Mouse (Mus musculus) heart, embryonic 13.5 days (tissue): ENCODE measurements around the gene E130114P18Rik. TPM values are rescaled to one million over a fixed set of nuclear protein-coding genes. Genes with fewer than 3 reads are reported as not detected.

Experiments used
- ATAC-seq: fragments of 200-750 bp; cut with Nextera tagmentation; 2 replicates; pipeline ENCODE4 v1.8.0; 2017; ENCODE audit warnings: moderate TSS enrichment; ENCODE audit not compliant: insufficient number of reproducible peaks, low FRiP score, low TSS enrichment; ENCODE audit errors: extremely low read depth
- H3K27ac ChIP-seq: fragments of 300-500 bp; sonication (generic); replicated peaks from 2 replicates; pipeline ENCODE4 v1.5.1; 2015; ENCODE audit warnings: moderate library complexity, mild to moderate bottlenecking, inconsistent platforms
- H3K27me3 ChIP-seq: fragments of 300-500 bp; sonication (generic); replicated peaks from 2 replicates; pipeline ENCODE4 v1.6.1; 2015; ENCODE audit warnings: mild to moderate bottlenecking, inconsistent platforms
- H3K36me3 ChIP-seq: fragments of 300-500 bp; sonication (generic); 2 replicates; pipeline ENCODE4 v1.6.1; 2015; ENCODE audit warnings: mild to moderate bottlenecking, inconsistent platforms
- H3K4me1 ChIP-seq: fragments of 300-500 bp; sonication (generic); 2 replicates; pipeline ENCODE4 v1.6.1; 2015; ENCODE audit warnings: inconsistent platforms
- H3K4me2 ChIP-seq: fragments of 300-500 bp; sonication (generic); 2 replicates; pipeline ENCODE4 v1.6.1; 2015; ENCODE audit warnings: inconsistent platforms, mild to moderate bottlenecking, moderate library complexity
- H3K4me3 ChIP-seq: fragments of 300-500 bp; sonication (generic); 2 replicates; pipeline ENCODE4 v1.5.1; 2015; ENCODE audit warnings: moderate library complexity, mild to moderate bottlenecking, inconsistent platforms
- H3K9ac ChIP-seq: fragments of 300-500 bp; sonication (generic); 2 replicates; pipeline ENCODE4 v1.6.1; 2015; ENCODE audit warnings: inconsistent platforms, mild to moderate bottlenecking, moderate library complexity
- H3K9me3 ChIP-seq: fragments of 300-500 bp; sonication (generic); 2 replicates; pipeline ENCODE4 v1.6.1; 2016; ENCODE audit warnings: inconsistent platforms
- WGBS: fragments of 180-500 bp; shearing (Covaris S2); methylation state at CpG from one replicate; pipeline ENCODE4 v1.1.7; 2015; ENCODE audit warnings: mixed read lengths; 5-methylcytosine and 5-hydroxymethylcytosine counted together
- polyA plus RNA-seq: library from polyadenylated mRNA; unstranded; fragments of >200 nt; fragmentation: Nextera tagmentation; extraction: Ambion mirVana; gene quantifications from 2 replicates; pipeline ENCODE4 v1.2.1, GENCODE M21; 2015

Gene E130114P18Rik
- polyA plus RNA-seq, 1 experiment from 2014 or later, result 0.48 TPM

DNA sequence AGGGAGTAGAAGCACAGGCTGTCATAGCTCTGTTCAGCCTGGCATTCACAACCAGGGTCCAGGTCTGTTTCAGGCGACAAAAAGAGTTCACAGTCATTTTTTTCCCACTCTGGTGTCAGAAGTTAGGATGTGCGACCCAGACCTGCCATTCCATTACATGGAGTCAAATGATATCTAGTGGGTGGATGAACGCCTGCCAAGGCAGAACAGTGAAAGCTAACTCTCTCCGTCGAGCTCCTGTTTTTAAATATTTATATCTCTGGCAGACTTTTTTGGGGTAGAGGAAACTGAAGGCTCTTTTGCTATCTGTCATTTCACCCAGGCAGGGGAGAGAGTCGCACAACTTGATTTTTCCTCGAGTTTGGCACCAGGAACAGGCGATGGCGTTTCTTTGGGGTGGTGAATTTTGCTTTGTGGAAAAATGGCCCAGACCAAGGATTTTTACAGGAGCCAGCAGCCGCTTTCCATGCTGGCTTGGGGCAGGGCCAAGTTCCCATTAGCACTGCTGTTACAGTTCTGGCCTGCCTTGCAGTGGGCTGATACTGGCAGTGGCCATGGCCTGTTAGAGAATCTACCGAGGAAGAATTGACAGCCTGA lies 166.5 kb downstream of the E130114P18Rik start:
- Histone ChIP-seq H3K4me3 (no peak overlapping the region), H3K4me2 (peak overlapping the region; percentile 25; the same call in 1 of the 2 replicates), H3K27me3 (no peaks in the 10 kb centered on the region), H3K36me3 (no peaks in the 10 kb centered on the region), H3K9ac (no peak overlapping the region), H3K9me3 (no peaks in the 10 kb centered on the region), H3K27ac (peak overlapping the region; percentile 77), H3K4me1 (peaks cover 45% of the 10 kb centered on the region)
- ATAC-seq, result no peak; the same call in 1 of the 2 replicates
- WGBS, result 41% methylated on average over 11 of the region's 11 CpGs

DNA sequence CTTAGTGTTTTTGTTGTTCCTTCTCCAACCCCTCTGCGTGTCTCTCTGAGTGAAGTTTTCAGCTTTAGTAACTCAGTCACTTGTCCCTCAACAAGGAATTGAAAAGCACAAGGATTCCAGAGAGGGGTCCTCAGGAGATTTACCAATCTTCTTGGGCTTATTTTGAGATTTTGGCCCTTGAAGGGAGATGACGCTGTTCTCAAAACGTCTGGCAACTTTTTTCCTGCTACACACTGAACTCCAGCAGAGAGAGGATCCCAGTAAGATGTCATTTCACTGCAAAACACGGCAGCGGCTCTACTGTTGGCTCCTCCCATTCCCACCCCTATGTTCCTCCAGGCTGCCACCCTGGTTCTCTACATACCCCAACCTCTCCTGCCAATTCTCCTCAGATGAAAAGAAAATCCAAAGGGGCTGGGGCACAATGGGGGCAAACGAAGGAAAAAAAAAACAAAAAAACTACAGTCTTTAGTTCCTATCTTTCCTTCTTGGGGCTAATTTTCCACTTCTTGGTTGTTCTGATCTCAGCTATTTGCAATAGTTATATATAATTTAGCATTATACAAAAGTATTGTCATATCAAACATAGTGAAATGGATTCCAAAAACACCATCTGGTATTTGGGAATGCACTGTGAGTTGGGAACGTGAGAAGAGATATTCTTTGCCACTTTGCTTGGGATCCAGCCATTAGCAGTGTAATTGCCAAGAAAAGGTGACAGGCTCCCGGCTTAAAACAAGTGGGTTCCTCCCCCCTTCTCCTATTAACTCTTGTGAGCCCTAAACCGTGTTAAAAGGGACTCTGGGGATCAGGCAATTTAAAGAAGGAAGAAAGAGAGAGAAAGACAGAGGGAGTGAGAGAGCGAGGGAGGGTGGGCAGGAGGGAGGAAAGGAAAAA lies 167.8 kb downstream of the E130114P18Rik start:
- 29% methylated on average over 10 of the region's 10 CpGs for WGBS

DNA sequence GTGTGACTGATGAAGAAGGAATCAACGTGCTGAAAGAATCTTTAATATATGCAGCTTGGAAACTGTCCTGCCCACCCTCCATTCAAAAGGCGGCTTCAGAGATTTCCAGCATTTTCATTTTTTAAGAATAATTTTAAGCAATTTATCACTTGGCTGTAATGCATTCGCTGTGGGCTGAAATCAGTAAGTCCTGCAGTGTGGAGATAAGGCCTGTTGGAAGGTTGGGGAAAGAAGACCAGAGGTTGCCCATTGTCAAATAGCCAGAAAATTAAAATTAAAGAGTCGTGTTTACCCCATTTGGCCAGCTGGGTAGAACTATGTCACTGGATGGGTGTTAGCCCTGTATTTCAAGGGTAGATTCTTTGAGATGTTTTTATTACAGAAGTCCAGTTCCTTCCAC lies 168.5 kb downstream of the E130114P18Rik start:
- Histone ChIP-seq H3K4me3 (no peak overlapping the region), H3K9ac (no peak overlapping the region), H3K4me1 (peaks cover 45% of the 10 kb centered on the region), H3K27me3 (no peaks in the 10 kb centered on the region), H3K36me3 (no peaks in the 10 kb centered on the region), H3K27ac (no peak overlapping the region), H3K9me3 (no peaks in the 10 kb centered on the region), H3K4me2 (no peak overlapping the region)
- ATAC-seq, result no peak
- WGBS, result 73% methylated on average over 4 of the region's 4 CpGs

More for the DNA sequence above, 167.8 kb downstream of the E130114P18Rik start:
- H3K27me3 ChIP-seq, result no peaks in the 10 kb centered on the region
- no peak overlapping the region for H3K4me2 ChIP-seq
- ATAC-seq, result no peak
- no peak overlapping the region for H3K4me3 ChIP-seq
- no peak overlapping the region for H3K9ac ChIP-seq
- H3K27ac ChIP-seq, result peak overlapping the region; percentile 77; the same call in 1 of the 2 replicates
- no peaks in the 10 kb centered on the region for H3K9me3 ChIP-seq
- peaks cover 45% of the 10 kb centered on the region for H3K4me1 ChIP-seq
- H3K36me3 ChIP-seq, result no peaks in the 10 kb centered on the region

- WGBS, result 82% methylated on average over 8 of the region's 8 CpGs
- H3K36me3 ChIP-seq, result no peaks in the 10 kb centered on the region
- peaks cover 45% of the 10 kb centered on the region for H3K4me1 ChIP-seq
- H3K4me3 ChIP-seq, result no peak overlapping the region
- no peak for ATAC-seq
- no peak overlapping the region for H3K4me2 ChIP-seq
- no peaks in the 10 kb centered on the region for H3K27me3 ChIP-seq
- no peaks in the 10 kb centered on the region for H3K9me3 ChIP-seq
- H3K27ac ChIP-seq, result no peak overlapping the region
- H3K9ac ChIP-seq, result no peak overlapping the region
Measured at GRCm38 (mm10) chr4:97608728-97609127, 169.2 kb downstream of the E130114P18Rik start.

DNA sequence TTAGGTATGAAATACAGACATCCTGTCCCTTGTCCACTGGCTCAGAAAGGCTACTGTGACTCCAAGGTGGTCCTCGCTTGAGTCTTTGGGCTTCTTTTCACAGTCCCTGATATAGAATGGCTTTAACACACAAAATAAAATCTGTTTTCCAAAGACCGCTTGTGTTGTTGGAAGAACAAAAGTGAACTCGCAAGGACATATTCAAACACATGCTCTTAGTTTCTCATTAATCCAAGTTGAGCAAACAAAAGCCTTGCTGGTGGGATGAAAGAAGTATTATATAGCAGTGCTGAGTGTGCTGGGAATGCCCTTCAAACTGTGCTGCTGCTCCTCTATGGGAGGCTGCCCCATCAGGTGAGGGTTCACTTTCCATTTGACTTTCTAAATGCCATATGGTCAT lies 169.7 kb downstream of the E130114P18Rik start:
- Histone ChIP-seq H3K4me3 (no peak overlapping the region), H3K9ac (no peak overlapping the region), H3K36me3 (no peaks in the 10 kb centered on the region), H3K27ac (no peak overlapping the region), H3K4me2 (no peak overlapping the region), H3K9me3 (no peaks in the 10 kb centered on the region), H3K4me1 (peaks cover 49% of the 10 kb centered on the region), H3K27me3 (no peaks in the 10 kb centered on the region)
- no peak for ATAC-seq
- WGBS, result 81% methylated on average over 3 of the region's 3 CpGs

GRCm38 (mm10) chr4:97607169-97607568 lies 170.7 kb downstream of the E130114P18Rik start:
- no peaks in the 10 kb centered on the region for H3K9me3 ChIP-seq
- no peaks in the 10 kb centered on the region for H3K27me3 ChIP-seq
- no peak overlapping the region for H3K9ac ChIP-seq
- no peak overlapping the region for H3K27ac ChIP-seq
- ATAC-seq, result no peak
- 74% methylated on average over 1 of the region's 1 CpGs for WGBS
- H3K4me1 ChIP-seq, result peaks cover 53% of the 10 kb centered on the region
- no peak overlapping the region for H3K4me3 ChIP-seq
- H3K4me2 ChIP-seq, result no peak overlapping the region
- H3K36me3 ChIP-seq, result no peaks in the 10 kb centered on the region

DNA sequence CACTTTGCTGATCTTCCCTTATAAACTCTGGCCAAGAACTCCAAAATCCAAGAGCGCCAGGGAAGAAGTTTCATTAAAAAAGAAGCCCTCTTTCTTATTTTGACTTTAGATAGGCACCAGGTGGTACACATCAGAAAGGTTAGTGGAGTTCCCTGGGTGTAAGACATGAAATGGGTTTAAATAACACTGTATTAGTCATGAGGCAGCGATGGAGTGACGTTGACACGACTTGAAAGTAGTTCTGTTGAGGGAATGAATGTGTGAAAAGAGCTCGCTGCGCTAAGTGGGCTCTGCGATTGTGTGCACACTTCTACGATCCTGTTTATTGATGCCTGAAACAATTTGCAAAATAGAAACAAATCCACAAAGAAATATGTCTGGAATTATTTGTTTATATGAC lies 171.4 kb downstream of the E130114P18Rik start:
- 75% methylated on average over 8 of the region's 8 CpGs for WGBS
- Histone ChIP-seq H3K36me3 (no peaks in the 10 kb centered on the region), H3K9me3 (no peaks in the 10 kb centered on the region), H3K4me2 (no peak overlapping the region), H3K9ac (no peak overlapping the region), H3K27ac (no peak overlapping the region), H3K4me1 (peaks cover 53% of the 10 kb centered on the region), H3K4me3 (no peak overlapping the region), H3K27me3 (no peaks in the 10 kb centered on the region)
- no peak for ATAC-seq

GRCm38 (mm10) chr4:97602579-97602978 lies 175.3 kb downstream of the E130114P18Rik start:
- no peaks in the 10 kb centered on the region for H3K27me3 ChIP-seq
- peak overlapping the region; percentile 71 for H3K27ac ChIP-seq
- peaks cover 39% of the 10 kb centered on the region for H3K4me1 ChIP-seq
- no peak for ATAC-seq
- no peak overlapping the region for H3K9ac ChIP-seq
- H3K36me3 ChIP-seq, result no peaks in the 10 kb centered on the region
- no peaks in the 10 kb centered on the region for H3K9me3 ChIP-seq
- WGBS, result 26% methylated on average over 4 of the region's 4 CpGs
- H3K4me3 ChIP-seq, result no peak overlapping the region
- no peak overlapping the region for H3K4me2 ChIP-seq

DNA sequence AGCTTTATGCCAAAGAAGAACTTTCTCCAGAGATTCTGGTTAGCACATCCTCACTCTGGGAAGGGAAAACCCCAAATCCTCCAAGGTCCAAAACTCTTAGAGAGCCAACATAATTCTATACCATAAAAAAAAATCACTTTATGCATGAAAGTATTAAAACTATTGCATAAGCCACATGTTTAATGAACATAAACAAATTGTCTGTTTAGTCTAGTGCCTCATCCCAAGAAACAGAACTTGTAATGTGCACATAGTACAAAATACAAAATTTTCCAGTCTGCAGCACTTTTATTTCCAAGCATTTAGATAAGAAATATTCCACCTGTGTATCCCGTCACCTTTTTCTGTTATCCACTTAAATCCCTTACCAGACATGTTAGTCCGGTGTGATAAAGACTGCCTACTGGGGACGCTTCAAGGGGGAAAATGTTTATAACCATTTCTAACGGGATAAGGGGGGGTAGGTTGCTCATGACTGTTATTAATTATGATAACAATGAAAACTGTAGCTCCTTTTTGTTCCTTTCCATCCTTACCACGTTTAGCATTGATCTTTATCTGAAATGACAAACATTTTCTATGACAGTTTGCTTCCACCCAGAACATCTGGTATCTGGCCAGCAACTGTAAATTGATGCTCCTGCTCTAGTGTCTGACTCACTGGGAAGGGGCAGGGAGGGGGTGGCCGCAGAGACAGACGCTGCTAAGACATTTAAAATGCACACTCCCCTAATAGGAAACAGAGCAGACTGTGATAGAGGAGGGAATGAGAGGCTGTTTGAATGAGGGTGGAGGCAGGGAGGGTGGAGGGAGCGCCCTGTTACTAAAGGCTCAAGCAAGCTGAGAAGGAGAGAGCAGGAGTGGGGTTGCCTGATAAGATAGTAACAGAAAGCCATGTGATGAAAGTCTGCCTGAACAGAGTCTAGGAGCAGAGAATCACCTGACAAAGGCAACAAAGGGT lies 176.7 kb downstream of the E130114P18Rik start:
- Histone ChIP-seq H3K4me1 (peaks cover 31% of the 10 kb centered on the region), H3K36me3 (no peaks in the 10 kb centered on the region), H3K27ac (peak overlapping the region; percentile 71), H3K9me3 (no peaks in the 10 kb centered on the region), H3K4me3 (no peak overlapping the region), H3K4me2 (peak overlapping the region; percentile 48), H3K27me3 (no peaks in the 10 kb centered on the region), H3K9ac (0 out of 2 replicates have a peak overlapping the region, but pooled peaks have one; percentile 4)
- 13% methylated on average over 8 of the region's 8 CpGs for WGBS
- ATAC-seq, result peak; percentile 80

DNA sequence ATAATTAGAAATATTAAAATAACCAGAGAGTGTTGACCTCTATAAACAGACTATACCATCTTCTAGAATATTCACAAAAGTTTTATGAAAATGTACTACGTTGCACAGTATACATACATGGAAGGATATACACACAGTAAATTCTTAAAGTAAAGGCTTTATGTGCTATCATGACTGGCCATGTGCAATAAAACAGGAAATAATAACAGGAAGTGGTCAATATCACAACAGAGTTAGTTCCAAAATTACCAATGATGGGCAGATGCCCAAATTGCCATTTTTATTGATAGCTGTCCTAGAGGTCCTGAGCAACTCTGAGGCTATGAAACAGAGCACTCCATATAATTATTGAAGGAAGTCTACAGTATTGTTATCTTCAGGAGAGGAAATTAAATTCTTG lies 180.4 kb downstream of the E130114P18Rik start:
- Histone ChIP-seq H3K9me3 (no peaks in the 10 kb centered on the region), H3K27ac (no peak overlapping the region), H3K36me3 (no peaks in the 10 kb centered on the region), H3K27me3 (no peaks in the 10 kb centered on the region), H3K4me1 (peaks cover 45% of the 10 kb centered on the region), H3K9ac (no peak overlapping the region), H3K4me2 (no peak overlapping the region), H3K4me3 (no peak overlapping the region)
- ATAC-seq, result no peak
- WGBS, result 94% methylated on average over 1 of the region's 1 CpGs

DNA sequence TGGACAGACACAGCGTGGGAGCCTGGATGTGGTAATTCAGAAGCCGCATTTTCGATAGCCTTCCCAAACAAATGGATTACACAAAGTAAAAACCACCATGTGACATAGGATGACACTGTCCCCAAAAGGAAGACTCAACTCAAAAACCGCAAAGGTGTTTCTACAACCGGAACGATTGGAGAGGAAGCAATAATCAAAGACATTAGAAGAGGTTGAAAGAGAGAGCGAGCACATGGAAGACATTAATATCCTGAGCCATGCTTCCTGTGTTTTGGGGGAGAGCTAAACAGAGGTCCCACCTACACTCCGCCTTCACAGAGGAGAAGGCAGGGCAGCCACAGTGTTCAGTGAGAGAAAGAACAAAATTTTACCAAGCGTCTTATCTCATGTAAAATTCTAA lies 181.5 kb downstream of the E130114P18Rik start:
- peaks cover 37% of the 10 kb centered on the region for H3K4me1 ChIP-seq
- no peak overlapping the region for H3K4me2 ChIP-seq
- H3K4me3 ChIP-seq, result no peak overlapping the region
- no peak overlapping the region for H3K27ac ChIP-seq
- no peak overlapping the region for H3K9ac ChIP-seq
- WGBS, result 78% methylated on average over 9 of the region's 9 CpGs
- H3K36me3 ChIP-seq, result no peaks in the 10 kb centered on the region
- H3K9me3 ChIP-seq, result no peaks in the 10 kb centered on the region
- no peak for ATAC-seq
- no peaks in the 10 kb centered on the region for H3K27me3 ChIP-seq
